Mouse (Mus musculus) liver, embryonic 15.5 days (tissue): ENCODE data around the gene Fgfr2. TPM values are rescaled to one million over a fixed set of nuclear protein-coding genes. Genes with fewer than 3 reads are reported as not detected.
"Not testable (repeated sequence)": the region's sequence is repeated elsewhere in the genome, so short reads cannot be mapped to it uniquely, and the experiment has no call there.

ENCODE experiments used
- ATAC-seq: fragments of 200-750 bp; cut with Nextera tagmentation; 2 replicates; pipeline ENCODE4 v1.8.0; 2017; ENCODE audit warnings: moderate number of reproducible peaks, mild to moderate bottlenecking, moderate library complexity; ENCODE audit not compliant: insufficient read depth
- H3K27ac ChIP-seq: fragments of 300-500 bp; sonication (generic); replicated peaks from 2 replicates; pipeline ENCODE4 v1.5.1; 2015; ENCODE audit warnings: mild to moderate bottlenecking, inconsistent platforms
- H3K27me3 ChIP-seq: fragments of 300-500 bp; sonication (generic); 2 replicates; pipeline ENCODE4 v1.6.1; 2015; ENCODE audit warnings: mild to moderate bottlenecking, inconsistent platforms
- H3K36me3 ChIP-seq: fragments of 300-500 bp; sonication (generic); replicated peaks from 2 replicates; pipeline ENCODE4 v1.6.1; 2015; ENCODE audit warnings: moderate library complexity, mild to moderate bottlenecking, inconsistent platforms
- H3K4me1 ChIP-seq: fragments of 300-500 bp; sonication (generic); replicated peaks from 2 replicates; pipeline ENCODE4 v1.6.1; 2015; ENCODE audit warnings: inconsistent platforms
- H3K4me2 ChIP-seq: fragments of 300-500 bp; sonication (generic); 2 replicates; pipeline ENCODE4 v1.6.1; 2015; ENCODE audit warnings: moderate library complexity, mild to moderate bottlenecking, inconsistent platforms
- H3K4me3 ChIP-seq: fragments of 300-500 bp; sonication (generic); replicated peaks from 2 replicates; pipeline ENCODE4 v1.5.1; 2015; ENCODE audit warnings: mild to moderate bottlenecking, inconsistent platforms
- H3K9ac ChIP-seq: fragments of 300-500 bp; sonication (generic); 2 replicates; pipeline ENCODE4 v1.6.1; 2015; ENCODE audit warnings: moderate library complexity, mild to moderate bottlenecking, inconsistent platforms
- H3K9me3 ChIP-seq: fragments of 300-500 bp; sonication (generic); replicated peaks from 2 replicates; pipeline ENCODE4 v1.6.1; 2016; ENCODE audit warnings: inconsistent platforms
- WGBS: fragments of 180-500 bp; shearing (Covaris S2); methylation state at CpG from one replicate; pipeline ENCODE4 v1.1.7; 2015; ENCODE audit warnings: mixed read lengths; ENCODE audit not compliant: insufficient replicate concordance; 5-methylcytosine and 5-hydroxymethylcytosine counted together
- polyA plus RNA-seq: library from polyadenylated mRNA; unstranded; fragments of >200 nt; fragmentation: Nextera tagmentation; extraction: Ambion mirVana; gene quantifications from 2 replicates; pipeline ENCODE4 v1.2.1, GENCODE M21; 2015

Gene Fgfr2
- polyA plus RNA-seq, 1 experiment from 2014 or later: 10.5 TPM

DNA sequence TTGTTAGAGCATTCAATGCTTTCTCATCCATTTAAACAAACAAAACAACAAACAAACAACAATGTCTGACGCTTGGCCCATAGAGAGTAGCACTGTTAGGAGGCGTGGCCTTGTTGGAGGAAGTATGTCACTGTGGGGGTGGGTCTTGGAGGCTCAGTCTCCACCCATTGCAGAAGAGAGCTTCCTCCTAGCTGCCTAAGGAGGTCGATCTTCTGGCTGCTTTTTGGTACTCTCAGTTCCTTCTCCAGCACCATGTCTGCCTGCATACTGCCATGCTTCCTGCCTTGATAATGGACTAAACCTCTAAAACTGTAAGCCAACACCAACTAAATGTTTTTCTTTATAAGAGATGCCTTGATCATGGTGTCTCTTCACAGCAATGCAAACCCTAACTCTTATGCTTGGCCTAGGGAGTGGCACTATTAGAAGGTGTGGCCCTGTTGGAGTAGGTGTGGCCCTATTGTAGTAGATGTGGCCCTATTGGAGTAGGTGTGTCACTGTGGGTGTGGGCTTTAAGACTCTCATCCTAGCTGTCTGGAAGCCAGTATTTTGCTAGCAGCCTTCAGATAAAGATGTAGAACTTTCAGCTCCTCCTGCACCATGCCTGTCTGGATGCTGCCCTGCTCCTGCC, 680.9 kb downstream of the Fgfr2 start:
- H3K36me3 ChIP-seq, H3K27ac ChIP-seq, H3K9me3 ChIP-seq, H3K4me1 ChIP-seq, H3K4me3 ChIP-seq, ATAC-seq, H3K9ac ChIP-seq, H3K4me2 ChIP-seq, H3K27me3 ChIP-seq: not testable (repeated sequence)
- 62% methylated on average over 3 of the region's 3 CpGs for WGBS

DNA sequence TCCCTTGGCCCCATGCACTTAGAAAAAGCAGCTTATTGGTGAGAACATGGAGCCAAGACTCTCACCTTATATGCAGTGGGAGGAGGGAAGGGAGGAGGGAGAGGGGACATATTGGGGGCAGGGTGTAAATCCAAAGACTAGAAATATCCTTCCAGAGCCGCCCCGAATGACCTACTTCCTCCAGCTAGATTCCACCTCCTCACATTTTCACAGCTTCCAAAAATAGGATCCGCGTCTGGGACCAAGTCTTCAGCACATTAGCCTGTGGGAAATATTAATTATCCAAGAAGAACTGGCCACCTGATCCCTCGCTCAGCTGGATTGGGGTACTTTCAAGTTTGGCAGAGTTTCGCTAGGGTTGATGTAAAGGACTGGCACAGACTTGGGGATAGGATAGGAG, 683.2 kb downstream of the Fgfr2 start:
- WGBS: 78% methylated on average over 6 of the region's 6 CpGs
- Histone ChIP-seq H3K4me2 (no peak overlapping the region), H3K27ac (no peak overlapping the region), H3K4me1 (no peaks in the 10 kb centered on the region), H3K36me3 (no peaks in the 10 kb centered on the region), H3K9ac (no peak overlapping the region), H3K4me3 (no peak overlapping the region), H3K27me3 (no peaks in the 10 kb centered on the region), H3K9me3 (no peaks in the 10 kb centered on the region)
- ATAC-seq: no peak

DNA sequence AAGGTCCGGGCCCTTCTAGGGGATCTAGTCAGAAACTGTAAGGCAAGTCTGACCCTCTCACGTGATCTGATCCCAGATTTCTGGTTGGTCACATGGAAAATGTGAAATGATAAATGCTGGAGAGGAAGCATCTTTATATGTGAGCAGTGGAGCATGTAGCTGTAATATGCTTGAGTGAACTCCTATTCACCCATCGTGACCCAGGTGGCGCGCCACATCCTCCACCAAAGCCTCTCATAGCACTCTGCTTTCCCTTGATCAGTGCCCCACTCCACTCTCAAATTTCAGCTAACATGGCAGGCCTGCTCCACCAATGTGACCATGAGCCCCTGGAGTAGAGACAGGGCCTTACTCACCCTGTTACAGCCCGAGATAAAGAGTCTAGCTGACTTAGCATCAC, 685.1 kb downstream of the Fgfr2 start:
- no peaks in the 10 kb centered on the region for H3K27me3 ChIP-seq
- H3K4me3 ChIP-seq: no peak overlapping the region
- H3K9ac ChIP-seq: no peak overlapping the region
- no peak for ATAC-seq
- H3K4me2 ChIP-seq: no peak overlapping the region
- H3K9me3 ChIP-seq: no peaks in the 10 kb centered on the region
- WGBS: 68% methylated on average over 6 of the region's 6 CpGs
- H3K27ac ChIP-seq: no peak overlapping the region
- H3K4me1 ChIP-seq: no peaks in the 10 kb centered on the region
- H3K36me3 ChIP-seq: no peaks in the 10 kb centered on the region

DNA sequence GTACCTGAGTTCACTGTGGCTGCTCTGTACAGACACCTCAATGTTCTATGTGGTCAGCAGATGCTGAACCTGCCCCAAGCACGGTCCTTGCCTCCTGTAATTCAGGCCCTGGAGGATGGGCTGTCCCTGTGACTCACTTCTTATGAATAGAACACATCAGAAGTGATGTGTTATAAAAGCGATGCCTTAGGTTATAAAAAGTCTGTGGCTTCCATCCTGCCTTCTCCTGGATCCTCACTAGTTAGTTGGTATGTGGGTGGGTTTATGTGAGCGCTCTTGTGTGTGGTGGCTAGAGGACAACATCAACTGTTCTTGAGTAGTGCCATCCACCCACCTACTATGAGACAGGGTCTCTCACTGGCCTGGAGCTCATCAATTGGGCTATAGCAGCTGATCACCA, 685.7 kb downstream of the Fgfr2 start:
- no peak overlapping the region for H3K4me2 ChIP-seq
- ATAC-seq: no peak
- WGBS: 78% methylated on average over 3 of the region's 3 CpGs

DNA sequence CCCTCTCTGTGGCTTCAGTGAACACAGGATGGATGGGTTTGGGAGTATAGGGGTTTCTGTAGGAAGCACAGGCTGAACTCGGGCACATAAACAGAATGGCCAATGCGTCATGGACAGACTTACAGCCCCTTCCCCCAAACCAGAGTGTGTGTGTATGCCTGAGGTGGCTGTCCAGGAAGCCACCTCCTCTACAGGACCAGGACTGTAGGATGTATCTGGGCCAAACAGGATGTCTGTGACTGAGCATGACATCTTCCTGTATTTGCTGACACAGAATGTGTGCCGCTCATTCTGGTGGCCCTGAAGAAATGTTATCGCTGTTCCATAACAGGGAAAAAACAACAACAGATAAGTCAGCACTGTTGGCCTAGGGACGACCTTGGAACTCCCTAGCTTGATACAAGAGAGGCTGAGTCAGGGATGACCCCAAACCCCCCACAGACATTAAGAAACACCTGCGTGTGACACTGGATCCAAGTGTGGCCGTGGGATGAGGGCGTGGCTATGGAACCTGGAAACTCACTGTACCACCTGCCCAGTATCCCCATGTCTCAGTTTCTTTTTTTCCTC, 687.6 kb downstream of the Fgfr2 start:
- ATAC-seq: peak; percentile 42
- WGBS: 48% methylated on average over 8 of the region's 8 CpGs
- Histone ChIP-seq H3K9ac (no peak overlapping the region), H3K36me3 (no peaks in the 10 kb centered on the region), H3K27me3 (peaks cover 3% of the 10 kb centered on the region; the same call in 1 of the 2 replicates), H3K4me2 (no peak overlapping the region), H3K9me3 (no peaks in the 10 kb centered on the region), H3K27ac (no peak overlapping the region), H3K4me1 (no peaks in the 10 kb centered on the region), H3K4me3 (no peak overlapping the region)

More for the DNA sequence above, 685.7 kb downstream of the Fgfr2 start:
- Histone ChIP-seq H3K4me1 (no peaks in the 10 kb centered on the region), H3K27ac (no peak overlapping the region), H3K36me3 (no peaks in the 10 kb centered on the region), H3K9me3 (no peaks in the 10 kb centered on the region), H3K27me3 (no peaks in the 10 kb centered on the region), H3K9ac (no peak overlapping the region), H3K4me3 (no peak overlapping the region)

DNA sequence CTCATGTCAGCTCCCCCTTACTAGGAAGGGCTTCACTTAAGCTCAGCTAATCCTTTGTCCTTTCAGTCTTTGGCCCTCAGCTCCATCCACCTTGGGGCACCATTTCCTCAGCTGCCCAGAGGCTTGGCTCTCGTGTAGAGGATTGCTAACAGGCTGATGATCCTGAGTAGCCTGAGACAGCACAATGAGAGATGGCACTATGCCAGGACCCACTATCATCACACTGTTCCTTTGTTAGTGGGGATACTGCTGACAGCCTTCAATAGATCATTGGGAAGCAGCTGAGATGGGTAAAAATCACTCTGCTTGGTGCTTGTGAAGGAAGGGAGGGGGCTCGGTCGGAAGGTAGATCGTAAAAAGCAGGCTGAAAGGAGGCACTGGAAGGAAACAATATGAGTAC, 693.8 kb downstream of the Fgfr2 start:
- H3K27me3 ChIP-seq: peaks cover 7% of the 10 kb centered on the region; the same call in 1 of the 2 replicates
- no peak overlapping the region for H3K4me3 ChIP-seq
- no peak for ATAC-seq
- H3K36me3 ChIP-seq: no peaks in the 10 kb centered on the region
- H3K27ac ChIP-seq: no peak overlapping the region
- H3K4me2 ChIP-seq: no peak overlapping the region
- H3K9me3 ChIP-seq: no peaks in the 10 kb centered on the region
- no peak overlapping the region for H3K9ac ChIP-seq
- H3K4me1 ChIP-seq: no peaks in the 10 kb centered on the region
- 68% methylated on average over 4 of the region's 4 CpGs for WGBS

DNA sequence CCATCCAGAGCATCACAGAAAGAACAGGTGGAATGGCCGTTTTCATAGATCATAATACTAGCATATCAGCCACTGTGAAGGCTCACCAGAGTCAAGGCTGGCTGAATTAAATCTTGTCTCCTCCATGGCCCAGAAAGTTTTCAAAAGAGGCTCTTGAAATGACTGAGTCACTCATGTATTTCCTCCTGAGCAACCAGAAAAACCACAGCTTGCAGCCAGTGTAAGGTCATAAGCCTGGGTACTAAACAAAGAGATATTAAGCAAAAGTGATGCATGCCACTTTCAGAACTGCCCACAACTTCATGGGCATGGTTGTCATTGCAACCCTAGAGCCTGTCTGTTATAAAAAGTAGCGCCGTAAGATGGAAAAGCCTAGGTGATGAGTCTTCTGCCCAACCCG, 694.8 kb downstream of the Fgfr2 start:
- no peaks in the 10 kb centered on the region for H3K4me1 ChIP-seq
- no peak overlapping the region for H3K9ac ChIP-seq
- no peak overlapping the region for H3K27ac ChIP-seq
- WGBS: 64% methylated on average over 4 of the region's 4 CpGs
- no peaks in the 10 kb centered on the region for H3K9me3 ChIP-seq
- peaks cover 7% of the 10 kb centered on the region; the same call in 1 of the 2 replicates for H3K27me3 ChIP-seq
- H3K36me3 ChIP-seq: no peaks in the 10 kb centered on the region
- H3K4me2 ChIP-seq: no peak overlapping the region
- H3K4me3 ChIP-seq: no peak overlapping the region
- no peak for ATAC-seq

DNA sequence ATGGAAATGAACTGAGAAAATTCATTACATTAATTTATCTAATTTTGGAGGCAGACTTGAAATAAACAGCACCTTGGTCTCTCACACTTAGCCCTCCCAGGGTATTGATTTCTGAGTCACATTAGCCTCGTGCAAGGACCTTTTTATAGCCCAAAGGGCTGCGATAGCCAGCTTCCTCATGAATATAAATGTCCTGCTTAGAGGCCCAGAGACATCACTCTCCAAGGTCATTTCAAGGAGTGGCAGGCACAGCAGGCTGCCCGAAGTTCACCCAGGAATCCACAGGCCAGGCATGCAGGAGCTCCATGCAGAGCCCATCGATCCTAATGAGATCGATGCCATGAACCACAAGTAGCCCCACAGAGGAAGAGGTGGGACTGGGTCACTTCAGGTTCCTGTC, 697.1 kb downstream of the Fgfr2 start:
- no peak overlapping the region for H3K9ac ChIP-seq
- ATAC-seq: no peak
- no peaks in the 10 kb centered on the region for H3K4me1 ChIP-seq
- H3K27me3 ChIP-seq: peaks cover 7% of the 10 kb centered on the region; the same call in 1 of the 2 replicates
- no peak overlapping the region for H3K4me3 ChIP-seq
- no peaks in the 10 kb centered on the region for H3K36me3 ChIP-seq
- H3K4me2 ChIP-seq: no peak overlapping the region
- H3K27ac ChIP-seq: no peak overlapping the region
- WGBS: 62% methylated on average over 5 of the region's 5 CpGs
- no peaks in the 10 kb centered on the region for H3K9me3 ChIP-seq

DNA sequence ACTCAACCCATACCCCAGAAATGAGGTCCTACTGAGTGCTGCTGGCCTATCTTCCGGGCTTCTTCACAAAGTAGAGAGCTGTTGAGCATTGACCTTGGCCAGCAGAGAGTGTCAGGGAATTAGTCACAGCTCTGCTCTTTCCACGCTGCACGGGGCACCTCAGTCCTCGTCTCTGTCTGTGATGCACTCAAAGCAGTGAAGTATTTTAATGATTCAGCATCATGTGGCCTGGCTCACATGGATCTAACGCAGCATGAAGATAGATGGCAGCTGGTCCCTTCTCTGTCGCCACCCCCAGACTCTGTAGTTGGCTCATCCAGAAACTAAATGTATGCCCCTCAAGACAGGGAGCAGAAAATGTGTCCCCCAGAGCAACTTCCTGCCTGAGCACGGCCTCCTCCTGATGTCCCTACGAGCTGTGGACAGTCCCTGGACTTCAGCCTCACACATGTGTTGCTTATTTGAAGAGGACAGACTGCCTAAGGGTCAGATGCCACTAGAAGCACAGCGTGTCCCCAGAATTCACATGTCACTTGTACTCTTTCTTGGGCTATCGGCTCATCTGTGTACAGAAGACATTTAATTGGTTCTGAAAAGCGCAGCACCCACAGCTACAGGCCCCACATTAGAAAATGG, 697.7 kb downstream of the Fgfr2 start:
- Histone ChIP-seq H3K36me3 (no peaks in the 10 kb centered on the region), H3K27me3 (peaks cover 4% of the 10 kb centered on the region; the same call in 1 of the 2 replicates), H3K4me3 (no peak overlapping the region), H3K27ac (no peak overlapping the region), H3K9ac (no peak overlapping the region), H3K4me1 (no peaks in the 10 kb centered on the region), H3K9me3 (no peaks in the 10 kb centered on the region), H3K4me2 (no peak overlapping the region)
- 64% methylated on average over 11 of the region's 11 CpGs for WGBS
- no peak for ATAC-seq

DNA sequence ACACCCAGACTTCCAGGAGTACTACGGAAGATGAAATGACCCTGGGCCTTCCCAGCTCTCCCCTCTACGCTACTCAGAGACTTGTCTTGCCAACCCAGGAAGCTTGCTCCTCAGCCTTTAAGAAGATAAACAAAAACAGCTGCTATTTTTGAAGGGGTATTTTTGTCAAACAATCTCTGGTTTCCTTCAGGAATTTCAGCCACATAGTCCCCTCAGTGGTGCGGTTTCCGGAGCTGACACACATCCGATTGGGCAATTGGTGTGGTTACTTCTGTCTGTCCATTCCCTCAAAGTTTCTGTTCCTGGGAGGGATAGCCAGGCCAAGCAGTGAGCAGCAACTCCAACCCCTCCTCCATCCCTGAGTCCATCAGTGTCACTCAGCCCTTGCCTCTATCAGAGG, 699.6 kb downstream of the Fgfr2 start:
- no peaks in the 10 kb centered on the region for H3K27me3 ChIP-seq
- no peak overlapping the region for H3K9ac ChIP-seq
- no peak for ATAC-seq
- H3K4me2 ChIP-seq: no peak overlapping the region
- no peaks in the 10 kb centered on the region for H3K36me3 ChIP-seq
- H3K4me1 ChIP-seq: no peaks in the 10 kb centered on the region
- H3K27ac ChIP-seq: no peak overlapping the region
- WGBS: 54% methylated on average over 5 of the region's 5 CpGs
- no peaks in the 10 kb centered on the region for H3K9me3 ChIP-seq
- H3K4me3 ChIP-seq: no peak overlapping the region

DNA sequence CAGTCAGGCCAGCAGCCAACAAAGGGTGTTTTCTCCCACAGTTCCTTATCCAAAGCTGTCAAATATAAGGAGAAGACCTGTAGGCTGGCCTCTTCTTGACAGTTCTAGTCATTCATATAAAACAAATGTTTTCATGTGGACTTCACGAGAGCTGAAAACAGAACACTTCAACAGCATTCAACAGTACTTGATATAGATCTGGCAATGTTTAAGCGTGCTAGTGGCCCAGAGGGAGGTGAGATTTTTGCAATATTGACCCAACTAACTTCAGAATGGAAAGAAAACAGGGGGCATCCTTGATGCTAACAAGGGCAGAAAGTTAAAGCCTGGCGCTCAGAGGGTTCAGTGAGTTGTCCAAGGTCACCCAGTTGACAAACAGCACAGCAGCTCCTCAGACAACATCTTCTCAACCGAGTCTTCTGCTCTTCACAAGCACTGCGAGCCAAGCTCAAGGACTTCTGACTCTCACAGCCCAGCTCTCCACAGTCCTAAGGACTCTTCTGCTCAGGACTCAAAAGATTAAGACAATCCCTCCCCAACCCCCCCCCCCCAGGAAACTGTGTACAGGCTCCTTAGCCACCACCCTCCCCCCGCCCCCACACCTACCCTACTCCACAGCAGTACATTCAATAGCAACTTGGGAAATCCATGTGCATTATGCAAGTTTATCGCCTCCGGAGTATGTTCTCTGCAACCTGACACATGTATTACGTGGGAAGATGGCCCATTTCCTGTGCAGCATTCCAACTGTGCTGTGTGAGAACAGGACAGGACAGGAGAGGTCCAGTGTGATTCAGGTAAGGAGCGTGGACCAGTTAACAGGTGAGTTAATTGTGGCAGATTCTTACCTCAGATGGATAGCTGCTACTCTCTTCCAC, 703.5 kb downstream of the Fgfr2 start:
- Histone ChIP-seq H3K4me1 (no peaks in the 10 kb centered on the region), H3K27ac (no peak overlapping the region), H3K9ac (no peak overlapping the region), H3K36me3 (no peaks in the 10 kb centered on the region), H3K27me3 (no peaks in the 10 kb centered on the region), H3K9me3 (no peaks in the 10 kb centered on the region), H3K4me3 (no peak overlapping the region), H3K4me2 (no peak overlapping the region)
- no peak for ATAC-seq
- 68% methylated on average over 10 of the region's 10 CpGs for WGBS
